Mouse (Mus musculus): ENCODE results near the gene Cntn6. TPM values are rescaled to one million over a fixed set of nuclear protein-coding genes. Genes with fewer than 3 reads are reported as not detected.

Gene Cntn6
- polyA plus RNA-seq, 1 experiment from 2014 or later: 1.0 TPM

DNA sequence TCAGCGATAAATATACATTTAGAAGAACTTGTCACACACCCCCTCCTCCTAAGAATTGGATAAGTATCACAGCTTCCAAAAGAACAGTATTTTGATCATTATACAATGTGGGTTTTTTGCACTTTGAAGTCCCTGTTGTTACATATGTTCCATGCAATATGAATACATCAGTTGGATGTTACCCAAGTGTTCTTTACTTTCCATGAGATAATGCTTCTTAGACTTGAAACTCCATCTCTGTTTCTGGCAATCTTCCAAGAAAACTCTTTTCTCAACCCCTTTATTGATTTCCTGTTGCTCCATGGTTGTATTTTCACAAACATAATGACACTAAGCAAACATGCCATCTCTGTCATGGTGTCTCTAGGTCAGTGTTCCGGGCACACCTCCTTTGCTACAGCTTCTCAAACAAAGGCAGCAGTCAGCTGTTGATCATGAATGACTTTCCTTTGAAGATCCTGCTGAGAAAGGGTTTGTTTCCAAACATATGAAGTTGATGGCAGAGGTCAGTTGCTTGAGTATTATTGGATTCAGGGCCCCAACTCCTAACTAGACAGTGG, 108.3 kb downstream of the Cntn6 start:
- no peaks in the 10 kb centered on the region for H3K36me3 ChIP-seq (ENCODE audit: control insufficient read depth, insufficient read depth, low read length)
- ATAC-seq (ENCODE audit: insufficient read depth, low FRiP score, low TSS enrichment): no peak

DNA sequence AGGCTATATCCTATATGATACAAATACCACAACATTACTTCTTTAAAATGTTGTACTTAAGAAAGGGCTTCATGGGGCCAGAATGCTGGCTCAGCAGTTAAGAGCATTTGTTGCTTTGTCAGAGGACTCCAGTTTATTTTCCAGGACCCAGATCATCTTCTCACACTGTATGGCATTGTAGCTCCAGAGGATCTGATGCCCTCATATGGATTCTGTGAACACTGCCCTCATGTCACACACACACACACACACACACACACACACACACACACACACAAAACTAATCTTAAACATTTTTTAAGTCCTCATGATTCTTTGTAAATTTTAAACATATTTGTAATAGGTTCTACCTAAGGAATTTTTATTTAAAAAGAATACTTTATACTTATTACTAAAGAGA, 110.3 kb downstream of the Cntn6 start:
- ATAC-seq (ENCODE audit: insufficient read depth, low FRiP score, low TSS enrichment): no peak
- H3K27ac ChIP-seq (ENCODE audit: low read depth, low read length): no peak overlapping the region
- H3K4me2 ChIP-seq (ENCODE audit: low read depth): no peak overlapping the region
- H3K4me1 ChIP-seq (ENCODE audit: control insufficient read depth, insufficient read depth, low read length): no peaks in the 10 kb centered on the region
- no peak for DNase-seq (ENCODE audit: low spot score)
- no peaks in the 10 kb centered on the region for H3K36me3 ChIP-seq (ENCODE audit: control insufficient read depth, insufficient read depth, low read length)
- H3K9ac ChIP-seq (ENCODE audit: low read length): no peak overlapping the region
- H3K9me3 ChIP-seq (ENCODE audit: control insufficient read depth, low read length): no peaks in the 10 kb centered on the region
- H3K4me3 ChIP-seq (ENCODE audit: low read depth, low read length): no peak overlapping the region
- no peaks in the 10 kb centered on the region for H3K27me3 ChIP-seq (ENCODE audit: control insufficient read depth, insufficient read depth, low read length)

More for the DNA sequence above, 108.3 kb downstream of the Cntn6 start:
- no peak for DNase-seq (ENCODE audit: low spot score)
- 80% methylated on average over 2 of the region's 2 CpGs for WGBS
- Histone ChIP-seq H3K4me1 (ENCODE audit: control insufficient read depth, insufficient read depth, low read length) (no peaks in the 10 kb centered on the region), H3K9me3 (ENCODE audit: control insufficient read depth, low read length) (no peaks in the 10 kb centered on the region), H3K4me3 (ENCODE audit: low read depth, low read length) (no peak overlapping the region), H3K4me2 (ENCODE audit: low read depth) (no peak overlapping the region), H3K27ac (ENCODE audit: low read depth, low read length) (no peak overlapping the region), H3K27me3 (ENCODE audit: control insufficient read depth, insufficient read depth, low read length) (no peaks in the 10 kb centered on the region), H3K9ac (ENCODE audit: low read length) (no peak overlapping the region)

DNA sequence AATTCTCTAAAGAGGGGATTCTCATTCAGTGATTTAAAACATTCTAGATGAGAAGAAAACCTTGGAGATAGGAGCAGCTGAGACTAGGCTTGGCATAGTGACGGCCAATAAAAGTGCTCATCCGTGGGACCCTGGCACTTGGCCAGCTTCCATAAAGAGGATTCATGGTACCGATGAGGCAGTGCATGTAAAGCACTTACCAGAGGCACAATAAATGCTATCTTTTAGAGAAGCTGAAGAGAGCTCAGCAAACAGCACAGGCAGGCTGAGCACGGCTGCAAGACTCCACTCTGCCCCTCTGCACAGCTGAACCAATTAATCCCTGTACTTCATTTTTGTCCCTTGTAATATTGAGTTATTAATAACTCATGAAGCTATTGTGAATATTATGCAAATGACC, 110.8 kb downstream of the Cntn6 start:
- no peaks in the 10 kb centered on the region for H3K27me3 ChIP-seq (ENCODE audit: control insufficient read depth, insufficient read depth, low read length)
- H3K27ac ChIP-seq (ENCODE audit: low read depth, low read length): no peak overlapping the region
- H3K4me1 ChIP-seq (ENCODE audit: control insufficient read depth, insufficient read depth, low read length): no peaks in the 10 kb centered on the region
- WGBS: 62% methylated on average over 4 of the region's 4 CpGs
- H3K4me2 ChIP-seq (ENCODE audit: low read depth): no peak overlapping the region
- H3K9ac ChIP-seq (ENCODE audit: low read length): no peak overlapping the region
- ATAC-seq (ENCODE audit: insufficient read depth, low FRiP score, low TSS enrichment) (peak; percentile 70; the same call in 1 of the 2 replicates), DNase-seq (ENCODE audit: low spot score) (no peak)
- H3K9me3 ChIP-seq (ENCODE audit: control insufficient read depth, low read length): no peaks in the 10 kb centered on the region
- H3K36me3 ChIP-seq (ENCODE audit: control insufficient read depth, insufficient read depth, low read length): no peaks in the 10 kb centered on the region
- H3K4me3 ChIP-seq (ENCODE audit: low read depth, low read length): no peak overlapping the region

- ATAC-seq (ENCODE audit: insufficient read depth, low FRiP score, low TSS enrichment) (no peak), DNase-seq (ENCODE audit: low spot score) (no peak)
- Histone ChIP-seq H3K27me3 (ENCODE audit: control insufficient read depth, insufficient read depth, low read length) (no peaks in the 10 kb centered on the region), H3K4me2 (ENCODE audit: low read depth) (no peak overlapping the region), H3K4me3 (ENCODE audit: low read depth, low read length) (no peak overlapping the region), H3K27ac (ENCODE audit: low read depth, low read length) (no peak overlapping the region), H3K36me3 (ENCODE audit: control insufficient read depth, insufficient read depth, low read length) (no peaks in the 10 kb centered on the region), H3K4me1 (ENCODE audit: control insufficient read depth, insufficient read depth, low read length) (no peaks in the 10 kb centered on the region), H3K9me3 (ENCODE audit: control insufficient read depth, low read length) (no peaks in the 10 kb centered on the region), H3K9ac (ENCODE audit: low read length) (no peak overlapping the region)
- WGBS: 55% methylated on average over 3 of the region's 3 CpGs
Observed at GRCm38 (mm10) chr6:104605214-104605613, 112.6 kb downstream of the Cntn6 start.

GRCm38 (mm10) chr6:104653518-104653917, 160.9 kb downstream of the Cntn6 start:
- Histone ChIP-seq H3K4me1 (ENCODE audit: control insufficient read depth, insufficient read depth, low read length) (no peaks in the 10 kb centered on the region), H3K4me2 (ENCODE audit: low read depth) (no peak overlapping the region), H3K27me3 (ENCODE audit: control insufficient read depth, insufficient read depth, low read length) (no peaks in the 10 kb centered on the region), H3K27ac (ENCODE audit: low read depth, low read length) (no peak overlapping the region), H3K36me3 (ENCODE audit: control insufficient read depth, insufficient read depth, low read length) (no peaks in the 10 kb centered on the region), H3K4me3 (ENCODE audit: low read depth, low read length) (no peak overlapping the region), H3K9me3 (ENCODE audit: control insufficient read depth, low read length) (no peaks in the 10 kb centered on the region), H3K9ac (ENCODE audit: low read length) (no peak overlapping the region)
- WGBS: 75% methylated on average over 3 of the region's 3 CpGs
- DNase-seq (ENCODE audit: low spot score) (no peak), ATAC-seq (ENCODE audit: insufficient read depth, low FRiP score, low TSS enrichment) (no peak)

DNA sequence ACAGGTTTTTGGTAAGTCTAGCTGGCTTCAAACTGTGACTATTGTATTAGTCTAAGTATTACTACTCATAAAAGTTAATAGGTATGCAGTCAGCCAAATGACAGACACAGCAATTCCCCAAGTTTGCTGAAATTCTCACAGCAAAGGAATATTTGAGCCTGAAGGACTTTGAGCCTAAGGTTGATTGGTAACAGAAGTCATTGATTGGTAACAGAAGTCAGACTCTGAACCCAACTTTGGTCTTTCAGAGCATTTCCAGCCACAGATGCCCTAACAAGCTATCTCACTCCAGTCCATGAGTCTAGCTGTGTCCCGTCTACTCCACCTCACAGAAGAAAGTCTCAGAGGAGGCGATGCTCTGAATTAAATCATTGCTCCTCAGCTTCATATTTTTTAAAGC, 176.1 kb downstream of the Cntn6 start:
- H3K4me3 ChIP-seq (ENCODE audit: low read depth, low read length): no peak overlapping the region
- no peak overlapping the region for H3K27ac ChIP-seq (ENCODE audit: low read depth, low read length)
- no peaks in the 10 kb centered on the region for H3K9me3 ChIP-seq (ENCODE audit: control insufficient read depth, low read length)
- no peak overlapping the region for H3K4me2 ChIP-seq (ENCODE audit: low read depth)
- H3K27me3 ChIP-seq (ENCODE audit: control insufficient read depth, insufficient read depth, low read length): no peaks in the 10 kb centered on the region
- H3K9ac ChIP-seq (ENCODE audit: low read length): no peak overlapping the region
- H3K4me1 ChIP-seq (ENCODE audit: control insufficient read depth, insufficient read depth, low read length): no peaks in the 10 kb centered on the region
- WGBS: 94% methylated on average over 2 of the region's 2 CpGs
- no peaks in the 10 kb centered on the region for H3K36me3 ChIP-seq (ENCODE audit: control insufficient read depth, insufficient read depth, low read length)
- DNase-seq (ENCODE audit: low spot score): no peak
- ATAC-seq (ENCODE audit: insufficient read depth, low FRiP score, low TSS enrichment): no peak

DNA sequence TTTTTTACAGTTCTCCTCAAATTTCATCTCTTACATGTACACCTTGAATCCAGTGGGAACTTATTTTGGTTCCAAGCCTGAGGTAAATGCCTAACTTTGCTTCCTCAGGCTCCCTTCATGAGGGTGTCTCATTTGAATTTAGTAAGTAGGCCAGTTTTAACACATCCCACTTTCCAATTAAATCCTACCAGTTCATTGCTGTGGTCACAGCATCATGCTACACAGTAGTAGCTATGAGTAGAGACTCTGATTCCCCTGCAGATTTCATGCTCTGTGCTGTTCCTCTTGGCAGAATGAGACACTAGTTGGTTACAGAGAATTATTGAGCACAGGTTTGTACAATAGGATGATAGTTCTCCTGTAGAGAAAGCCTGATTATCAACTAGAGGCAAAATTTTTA, 181.7 kb downstream of the Cntn6 start:
- H3K27ac ChIP-seq (ENCODE audit: low read depth, low read length): no peak overlapping the region
- no peak overlapping the region for H3K9ac ChIP-seq (ENCODE audit: low read length)
- H3K4me3 ChIP-seq (ENCODE audit: low read depth, low read length): no peak overlapping the region
- no peak for ATAC-seq (ENCODE audit: insufficient read depth, low FRiP score, low TSS enrichment)
- no peak for DNase-seq (ENCODE audit: low spot score)
- no peaks in the 10 kb centered on the region for H3K27me3 ChIP-seq (ENCODE audit: control insufficient read depth, insufficient read depth, low read length)
- H3K9me3 ChIP-seq (ENCODE audit: control insufficient read depth, low read length): no peaks in the 10 kb centered on the region
- H3K36me3 ChIP-seq (ENCODE audit: control insufficient read depth, insufficient read depth, low read length): no peaks in the 10 kb centered on the region
- H3K4me2 ChIP-seq (ENCODE audit: low read depth): no peak overlapping the region
- no peaks in the 10 kb centered on the region for H3K4me1 ChIP-seq (ENCODE audit: control insufficient read depth, insufficient read depth, low read length)

DNA sequence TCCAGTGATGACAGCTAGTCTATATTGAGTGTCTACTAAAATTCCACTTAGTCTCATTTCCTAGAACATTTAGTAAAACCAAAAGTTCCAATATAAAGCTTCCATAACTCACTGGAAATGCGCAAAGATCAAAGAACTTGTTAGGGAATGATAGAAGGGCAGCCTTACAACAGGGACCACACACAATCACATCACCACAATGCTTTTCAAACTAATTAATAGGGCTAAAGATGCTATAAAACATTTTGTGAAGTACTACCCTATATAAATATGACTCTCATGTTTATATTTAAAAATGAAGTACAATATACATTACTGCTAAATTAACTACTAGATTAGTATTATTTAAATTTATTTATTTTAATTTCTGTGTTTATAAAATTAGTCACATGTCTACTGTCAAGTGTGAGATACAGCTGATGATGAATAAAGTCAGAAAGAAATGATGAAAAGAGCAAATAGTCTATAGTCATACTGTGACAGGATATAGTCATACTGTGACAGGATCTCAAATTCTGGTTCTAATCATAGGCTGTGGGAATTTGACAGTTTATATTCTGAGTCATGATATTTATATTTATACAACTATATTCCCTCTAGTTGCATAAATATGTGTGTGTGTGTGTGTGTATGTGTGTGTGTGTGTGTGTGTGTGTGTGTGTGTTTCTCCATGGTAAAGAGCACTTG, 187.4 kb downstream of the Cntn6 start:
- no peaks in the 10 kb centered on the region for H3K9me3 ChIP-seq (ENCODE audit: control insufficient read depth, low read length)
- no peak for DNase-seq (ENCODE audit: low spot score)
- H3K9ac ChIP-seq (ENCODE audit: low read length): no peak overlapping the region
- no peaks in the 10 kb centered on the region for H3K27me3 ChIP-seq (ENCODE audit: control insufficient read depth, insufficient read depth, low read length)
- no peak overlapping the region for H3K4me3 ChIP-seq (ENCODE audit: low read depth, low read length)
- no peak for ATAC-seq (ENCODE audit: insufficient read depth, low FRiP score, low TSS enrichment)
- WGBS: 89% methylated on average over 1 of the region's 1 CpGs
- H3K36me3 ChIP-seq (ENCODE audit: control insufficient read depth, insufficient read depth, low read length): no peaks in the 10 kb centered on the region
- no peak overlapping the region for H3K27ac ChIP-seq (ENCODE audit: low read depth, low read length)
- H3K4me1 ChIP-seq (ENCODE audit: control insufficient read depth, insufficient read depth, low read length): no peaks in the 10 kb centered on the region
- no peak overlapping the region for H3K4me2 ChIP-seq (ENCODE audit: low read depth)

DNA sequence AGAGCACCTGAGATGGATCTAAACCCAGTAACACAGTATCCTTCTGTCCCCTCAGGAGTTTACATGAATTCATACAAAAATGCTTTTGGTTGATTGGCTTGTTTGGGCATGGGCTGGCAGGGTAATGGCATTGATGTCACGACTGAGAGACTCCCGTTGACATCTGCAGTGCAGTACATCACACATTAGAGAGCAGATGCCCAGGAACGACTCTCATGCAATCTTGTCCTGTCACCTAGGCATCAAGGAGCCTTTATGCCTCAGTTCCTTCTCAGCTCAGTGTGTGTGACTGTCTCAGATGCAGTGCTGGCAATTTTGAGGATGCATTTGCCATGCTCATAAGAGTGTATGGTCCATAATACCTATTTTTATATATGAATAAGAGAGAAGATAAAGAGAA, 195.4 kb downstream of the Cntn6 start:
- Histone ChIP-seq H3K36me3 (ENCODE audit: control insufficient read depth, insufficient read depth, low read length) (no peaks in the 10 kb centered on the region), H3K27ac (ENCODE audit: low read depth, low read length) (no peak overlapping the region), H3K9me3 (ENCODE audit: control insufficient read depth, low read length) (no peaks in the 10 kb centered on the region), H3K4me1 (ENCODE audit: control insufficient read depth, insufficient read depth, low read length) (no peaks in the 10 kb centered on the region), H3K9ac (ENCODE audit: low read length) (no peak overlapping the region), H3K4me3 (ENCODE audit: low read depth, low read length) (no peak overlapping the region), H3K27me3 (ENCODE audit: control insufficient read depth, insufficient read depth, low read length) (no peaks in the 10 kb centered on the region), H3K4me2 (ENCODE audit: low read depth) (no peak overlapping the region)
- no peak for DNase-seq (ENCODE audit: low spot score)
- no peak for ATAC-seq (ENCODE audit: insufficient read depth, low FRiP score, low TSS enrichment)
- WGBS: 78% methylated on average over 3 of the region's 3 CpGs
